Mouse (Mus musculus) limb, embryonic 11.5 days (tissue): ENCODE measurements around the gene Zfp382. TPM values are rescaled to one million over a fixed set of nuclear protein-coding genes. Genes with fewer than 3 reads are reported as not detected.
A peak's percentile ranks its signal among the peaks of the same experiment; 100 is the strongest.
"Not testable (repeated sequence)": the region's sequence is repeated elsewhere in the genome, so short reads cannot be mapped to it uniquely, and the experiment has no call there.

ENCODE experiments used
- ATAC-seq: fragments of 200-750 bp; cut with Nextera tagmentation; 2 replicates; pipeline ENCODE4 v1.8.0; 2017; ENCODE audit warnings: low read depth; ENCODE audit not compliant: insufficient number of reproducible peaks, low FRiP score, low TSS enrichment
- DNase-seq: peaks from one replicate; pipeline ENCODE4 v3.0.0-alpha.2; 2015; ENCODE audit warnings: low spot score
- H3K27ac ChIP-seq: fragments of 300-500 bp; sonication (generic); replicated peaks from 2 replicates; pipeline ENCODE4 v1.5.1; 2014; ENCODE audit warnings: low read depth, mild to moderate bottlenecking, low read length
- H3K27me3 ChIP-seq: fragments of 300-500 bp; sonication (generic); 2 replicates; pipeline ENCODE4 v1.6.1; 2014; ENCODE audit warnings: mild to moderate bottlenecking, low read length, mixed read lengths; ENCODE audit not compliant: control insufficient read depth, insufficient read depth
- H3K36me3 ChIP-seq: fragments of 300-500 bp; sonication (generic); 2 replicates; pipeline ENCODE4 v1.6.1; 2014; ENCODE audit warnings: mild to moderate bottlenecking, low read length, moderate library complexity, mixed read lengths; ENCODE audit not compliant: control insufficient read depth, insufficient read depth
- H3K4me1 ChIP-seq: fragments of 300-500 bp; sonication (generic); 2 replicates; pipeline ENCODE4 v1.6.1; 2014; ENCODE audit warnings: low read length, mixed read lengths; ENCODE audit not compliant: control insufficient read depth, insufficient read depth
- H3K4me2 ChIP-seq: fragments of 300-500 bp; sonication (generic); 2 replicates; pipeline ENCODE4 v1.6.1; 2014; ENCODE audit warnings: low read depth, mild to moderate bottlenecking, moderate library complexity; ENCODE audit not compliant: severe bottlenecking
- H3K4me3 ChIP-seq: fragments of 300-500 bp; sonication (generic); 2 replicates; pipeline ENCODE4 v1.5.1; 2014; ENCODE audit warnings: low read depth, low read length
- H3K9ac ChIP-seq: fragments of 300-500 bp; sonication (generic); 2 replicates; pipeline ENCODE4 v1.6.1; 2014; ENCODE audit warnings: mild to moderate bottlenecking, low read length
- H3K9me3 ChIP-seq: fragments of 300-500 bp; sonication (generic); 2 replicates; pipeline ENCODE4 v1.6.1; 2016; ENCODE audit warnings: low read length; ENCODE audit not compliant: control insufficient read depth
- WGBS: fragments of 180-500 bp; shearing (Covaris S2); extraction: QIAGEN DNeasy Blood & Tissue Kit; methylation state at CpG from one replicate; pipeline ENCODE4 v1.1.7; 2014; 5-methylcytosine and 5-hydroxymethylcytosine counted together
- polyA plus RNA-seq: library from polyadenylated mRNA; unstranded; fragments of >200 nt; fragmentation: Nextera tagmentation; extraction: Ambion mirVana; gene quantifications from 2 replicates; pipeline ENCODE4 v1.2.1, GENCODE M21; 2014

The Zfp382 gene
- polyA plus RNA-seq, 1 experiment from 2014 or later, result 6.5 TPM

DNA sequence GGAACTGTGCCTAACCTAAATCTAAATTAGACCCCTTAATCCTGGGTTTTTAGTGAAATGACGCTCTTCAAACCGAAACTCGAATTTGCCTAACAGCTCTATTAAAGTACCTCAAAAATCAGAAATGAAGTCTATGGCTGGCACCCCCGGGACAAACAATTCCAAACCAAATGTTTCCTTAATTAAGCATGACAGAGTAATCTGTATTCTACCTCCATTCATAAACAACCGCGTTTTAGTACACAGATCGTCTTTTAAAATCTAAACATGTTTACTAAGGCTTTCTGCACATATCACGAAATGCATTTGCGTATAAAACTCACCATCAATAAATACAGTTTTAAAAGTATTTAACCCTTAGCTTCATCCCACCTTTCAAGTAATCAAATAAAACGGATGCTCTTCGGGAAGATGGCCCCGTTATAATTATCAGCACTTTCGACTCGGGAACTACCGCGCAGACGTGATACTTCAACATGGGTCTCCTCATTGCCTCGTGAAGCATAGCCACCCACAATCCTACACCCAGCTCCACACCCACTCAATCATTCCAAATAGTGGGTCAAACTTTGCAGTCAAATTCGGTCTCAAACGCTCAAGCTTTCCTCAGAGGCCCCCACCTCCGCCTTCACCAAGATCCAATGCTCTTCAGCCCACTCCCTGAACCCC lies 47.3 kb downstream of the Zfp382 start:
- H3K27ac ChIP-seq, result peak overlapping the region; percentile 81
- WGBS, result 3% methylated on average over 21 of the region's 21 CpGs
- H3K9me3 ChIP-seq, result peaks cover 24% of the 10 kb centered on the region
- H3K4me3 ChIP-seq, result peak overlapping the region; percentile 67
- peak overlapping the region; percentile 95 for H3K9ac ChIP-seq
- ATAC-seq, result peak; percentile 37; the same call in 1 of the 2 replicates
- H3K27me3 ChIP-seq, result no peaks in the 10 kb centered on the region
- H3K36me3 ChIP-seq, result peaks cover 26% of the 10 kb centered on the region
- peak overlapping the region; percentile 66 for H3K4me2 ChIP-seq
- no peak for DNase-seq
- H3K4me1 ChIP-seq, result no peaks in the 10 kb centered on the region

DNA sequence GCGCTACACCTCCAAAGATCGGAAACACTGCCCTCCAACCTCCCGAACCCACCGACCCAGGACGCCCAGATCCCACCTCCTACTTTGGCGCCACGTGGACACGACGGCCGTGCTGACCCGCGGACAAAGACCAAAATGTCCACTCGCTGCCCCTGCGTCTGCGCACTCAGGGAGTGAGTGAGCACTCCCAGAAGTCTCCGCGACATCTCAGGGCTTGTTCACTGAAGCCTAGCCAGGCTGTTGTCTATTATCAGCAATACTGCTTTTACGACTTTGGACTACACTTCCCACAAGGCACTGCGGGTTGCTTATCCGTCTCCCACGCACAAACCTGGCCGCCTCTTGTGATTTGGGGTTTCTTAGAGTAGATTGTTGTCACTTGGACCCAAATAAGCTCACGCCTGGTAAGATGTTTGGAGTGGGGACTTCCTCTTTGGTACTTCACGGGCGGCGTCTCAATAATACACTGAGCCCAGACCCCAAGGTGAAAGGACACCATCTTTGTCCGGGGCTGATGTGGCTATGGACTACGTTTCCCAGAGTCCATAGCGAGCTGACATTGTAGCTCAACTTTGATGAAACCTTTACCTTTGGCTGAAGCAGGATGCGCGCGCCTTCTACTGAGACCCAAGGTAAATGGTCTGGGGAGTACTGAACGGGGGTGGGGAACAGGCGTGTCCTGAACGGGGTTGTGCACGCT lies 48.0 kb downstream of the Zfp382 start, which contains the start of gene Zfp146:
Gene Zfp146, minus strand, starts transcription at position 168 of the 700 bp plus-strand sequence.
- peak; percentile 94 for DNase-seq

GRCm38 (mm10) chr7:30170283-30170951 lies 48.7 kb downstream of the Zfp382 start:
- Histone ChIP-seq H3K36me3 (peaks cover 18% of the 10 kb centered on the region), H3K27ac (no peak overlapping the region), H3K9ac (peak overlapping the region; percentile 95), H3K4me3 (peak overlapping the region; percentile 67), H3K9me3 (peaks cover 14% of the 10 kb centered on the region; the same call in 1 of the 2 replicates), H3K27me3 (no peaks in the 10 kb centered on the region), H3K4me1 (no peaks in the 10 kb centered on the region), H3K4me2 (peak overlapping the region; percentile 66)
- 32% methylated on average over 11 of the region's 11 CpGs for WGBS
- peak; percentile 22; the same call in 1 of the 2 replicates for ATAC-seq
- no peak for DNase-seq

More for the DNA sequence above, 48.0 kb downstream of the Zfp382 start, which contains the start of gene Zfp146:
- Histone ChIP-seq H3K9me3 (peaks cover 20% of the 10 kb centered on the region), H3K27ac (peak within 1 kb of the TSS; percentile 81), H3K9ac (peak within 1 kb of the TSS; percentile 95), H3K4me2 (peak within 1 kb of the TSS; percentile 66), H3K36me3 (peaks cover 22% of the 10 kb centered on the region), H3K4me1 (no peaks in the 10 kb centered on the region), H3K27me3 (no peaks in the 10 kb centered on the region), H3K4me3 (peak within 1 kb of the TSS; percentile 67)
- ATAC-seq, result peak; percentile 96
- WGBS, result under 1% methylated on average over 36 of the region's 36 CpGs

- Histone ChIP-seq H3K4me2 (no peak overlapping the region), H3K9ac (no peak overlapping the region), H3K9me3 (no peaks in the 10 kb centered on the region), H3K4me3 (no peak overlapping the region), H3K27ac (no peak overlapping the region), H3K27me3 (no peaks in the 10 kb centered on the region), H3K4me1 (no peaks in the 10 kb centered on the region), H3K36me3 (0 out of 2 replicates have a peak, but pooled peaks cover 4% of the 10 kb centered on the region)
- ATAC-seq (no peak), DNase-seq (no peak)
- 87% methylated on average over 12 of the region's 12 CpGs for WGBS
Measured at GRCm38 (mm10) chr7:30176474-30176873, 54.7 kb downstream of the Zfp382 start.

- WGBS, result 87% methylated on average over 11 of the region's 11 CpGs
Measured at GRCm38 (mm10) chr7:30178256-30178655, 56.5 kb downstream of the Zfp382 start.

GRCm38 (mm10) chr7:30181308-30181707 lies 59.6 kb downstream of the Zfp382 start:
- peak; percentile 85 for DNase-seq
- Histone ChIP-seq H3K27me3 (no peaks in the 10 kb centered on the region), H3K4me3 (0 out of 2 replicates have a peak overlapping the region, but pooled peaks have one; percentile 5), H3K4me1 (no peaks in the 10 kb centered on the region), H3K9me3 (no peaks in the 10 kb centered on the region), H3K27ac (no peak overlapping the region), H3K9ac (no peak overlapping the region), H3K4me2 (no peak overlapping the region), H3K36me3 (peaks cover 6% of the 10 kb centered on the region; the same call in 1 of the 2 replicates)
- no peak for ATAC-seq
- 3% methylated on average over 4 of the region's 4 CpGs for WGBS

More at GRCm38 (mm10) chr7:30178256-30178655, 56.5 kb downstream of the Zfp382 start:
- Histone ChIP-seq H3K4me2 (no peak overlapping the region), H3K36me3 (0 out of 2 replicates have a peak, but pooled peaks cover 4% of the 10 kb centered on the region), H3K9ac (no peak overlapping the region), H3K27ac (no peak overlapping the region), H3K9me3 (no peaks in the 10 kb centered on the region), H3K27me3 (no peaks in the 10 kb centered on the region), H3K4me1 (no peaks in the 10 kb centered on the region), H3K4me3 (no peak overlapping the region)
- DNase-seq, result no peak
- no peak for ATAC-seq

- H3K9me3 ChIP-seq, H3K4me3 ChIP-seq: not testable (repeated sequence)
Measured at GRCm38 (mm10) chr7:30181929-30182328, 60.2 kb downstream of the Zfp382 start.

GRCm38 (mm10) chr7:30183189-30183588 lies 61.4 kb downstream of the Zfp382 start:
- not testable (repeated sequence) for H3K9me3 ChIP-seq, ATAC-seq, H3K9ac ChIP-seq, H3K4me2 ChIP-seq, H3K4me1 ChIP-seq, H3K27me3 ChIP-seq, H3K4me3 ChIP-seq, DNase-seq, H3K27ac ChIP-seq
- H3K36me3 ChIP-seq, result peaks cover 16% of the 10 kb centered on the region
- WGBS, result 67% methylated on average over 7 of the region's 7 CpGs

More at GRCm38 (mm10) chr7:30181929-30182328, 60.2 kb downstream of the Zfp382 start:
- not testable (repeated sequence) for H3K27me3 ChIP-seq, H3K4me2 ChIP-seq, DNase-seq, H3K27ac ChIP-seq, H3K9ac ChIP-seq, ATAC-seq, H3K4me1 ChIP-seq
- WGBS, result 95% methylated on average over 9 of the region's 10 CpGs
- H3K36me3 ChIP-seq, result peaks cover 11% of the 10 kb centered on the region
